Mouse (Mus musculus) CH12.LX (cell line): ENCODE measurements around the gene Phtf2. TPM values are rescaled to one million over a fixed set of nuclear protein-coding genes. Genes with fewer than 3 reads are reported as not detected.

ENCODE experiments used
- DNase-seq: peaks from one replicate; pipeline ENCODE4 v3.0.0-alpha.2; 2013; ENCODE audit errors: extremely low read depth
- H3K27ac ChIP-seq: 2 replicates; pipeline ENCODE4 v1.5.1; 2012; ENCODE audit warnings: low read depth, mild to moderate bottlenecking, control low read depth, moderate library complexity; ENCODE audit not compliant: insufficient read depth
- H3K27me3 ChIP-seq: replicated peaks from 2 replicates; pipeline ENCODE3; 2012; ENCODE audit warnings: inconsistent platforms
- H3K36me3 ChIP-seq, 2 experiments: replicated peaks in 1 of 2; 2 replicates each; pipeline versions ENCODE3 to v1.6.1; 2012; ENCODE audit warnings: inconsistent platforms in 1 of 2, low read length in 1 of 2, mild to moderate bottlenecking in 1 of 2, mixed read lengths in 1 of 2, moderate library complexity in 1 of 2; ENCODE audit not compliant: control insufficient read depth in 1 of 2, insufficient read depth in 1 of 2
- H3K4me1 ChIP-seq, 2 experiments: 2 replicates each; pipeline ENCODE4 v1.6.1; 2012; ENCODE audit warnings: inconsistent platforms in 1 of 2, moderate library complexity in 1 of 2; ENCODE audit not compliant: insufficient read depth in 2 of 2, control insufficient read depth in 1 of 2
- H3K4me2 ChIP-seq: 2 replicates; pipeline ENCODE4 v1.6.1; 2012; ENCODE audit warnings: low read depth, mild to moderate bottlenecking, control low read depth; ENCODE audit not compliant: poor library complexity, insufficient read depth, severe bottlenecking
- H3K4me3 ChIP-seq, 3 experiments: fragments of 150-350 bp in 1 of 3; sonication (generic) in 1 of 3; replicated peaks in 1 of 3; 2 replicates each; pipeline versions ENCODE3 to v1.5.1; 2011 to 2012; ENCODE audit warnings: low read depth in 2 of 3, low read length in 2 of 3, mild to moderate bottlenecking in 2 of 3, moderate library complexity in 2 of 3, control low read depth in 1 of 3, improper control_type of control experiment in 1 of 3, inconsistent platforms in 1 of 3, mixed read lengths in 1 of 3; ENCODE audit not compliant: poor library complexity in 1 of 3
- H3K79me2 ChIP-seq: replicated peaks from 2 replicates; pipeline ENCODE4 v1.6.1; 2012; ENCODE audit warnings: mild to moderate bottlenecking, moderate library complexity; ENCODE audit not compliant: control insufficient read depth, poor library complexity, insufficient read depth, severe bottlenecking; ENCODE audit errors: extremely low read depth
- H3K9ac ChIP-seq: 2 replicates; pipeline ENCODE4 v1.6.1; 2012; ENCODE audit warnings: low read depth, mild to moderate bottlenecking, control low read depth, moderate library complexity; ENCODE audit not compliant: insufficient read depth
- H3K9me3 ChIP-seq: replicated peaks from 2 replicates; pipeline ENCODE3; 2012; ENCODE audit warnings: low read length, inconsistent platforms, mixed read lengths
- CHD1 ChIP-seq: IDR thresholded peaks from 2 replicates; pipeline ENCODE4 v1.6.1; 2012; ENCODE audit warnings: low read depth, low read length, improper control_type of control experiment, inconsistent platforms
- CHD2 ChIP-seq: IDR thresholded peaks from 2 replicates; pipeline ENCODE4 v1.6.1; 2011; ENCODE audit warnings: low read length, improper control_type of control experiment
- ELF1 ChIP-seq: IDR thresholded peaks from 2 replicates; pipeline ENCODE4 v1.6.1; 2014; ENCODE audit warnings: low read depth, mild to moderate bottlenecking, inconsistent platforms, low read length, improper control_type of control experiment
- EP300 ChIP-seq: IDR thresholded peaks from 2 replicates; pipeline ENCODE4 v1.6.1; 2011; ENCODE audit warnings: low read length, improper control_type of control experiment
- ETS1 ChIP-seq: conservative IDR thresholded peaks from 2 replicates; pipeline ENCODE4 v1.6.1; 2012; ENCODE audit warnings: low read depth, mild to moderate bottlenecking, inconsistent platforms, low read length, improper control_type of control experiment, moderate library complexity
- HCFC1 ChIP-seq: IDR thresholded peaks from 2 replicates; pipeline ENCODE4 v1.6.1; 2012; ENCODE audit warnings: low read depth, mild to moderate bottlenecking, inconsistent platforms, low read length, improper control_type of control experiment
- JUN ChIP-seq: IDR thresholded peaks from 2 replicates; pipeline ENCODE4 v1.6.1; 2011; ENCODE audit warnings: low read depth, mild to moderate bottlenecking, low read length, improper control_type of control experiment, moderate library complexity; ENCODE audit not compliant: insufficient read depth
- JUND ChIP-seq: conservative IDR thresholded peaks from 2 replicates; pipeline ENCODE4 v1.6.1; 2011; ENCODE audit warnings: low read depth, low read length, improper control_type of control experiment
- KAT2A ChIP-seq: IDR thresholded peaks from 2 replicates; pipeline ENCODE4 v1.6.1; 2012; ENCODE audit warnings: low read length, improper control_type of control experiment, inconsistent platforms; ENCODE audit not compliant: insufficient replicate concordance
- MAFK ChIP-seq: IDR thresholded peaks from 2 replicates; pipeline ENCODE4 v1.6.1; 2011; ENCODE audit warnings: low read length, improper control_type of control experiment; ENCODE audit not compliant: insufficient replicate concordance
- MAX ChIP-seq: IDR thresholded peaks from 2 replicates; pipeline ENCODE4 v1.6.1; 2011; ENCODE audit warnings: low read length, improper control_type of control experiment
- MAZ ChIP-seq: IDR thresholded peaks from 2 replicates; pipeline ENCODE4 v1.6.1; 2012; ENCODE audit warnings: low read depth, mild to moderate bottlenecking, inconsistent platforms, low read length, improper control_type of control experiment, moderate library complexity
- MYC ChIP-seq: IDR thresholded peaks from 2 replicates; pipeline ENCODE4 v1.6.1; 2011; ENCODE audit warnings: low read depth, mild to moderate bottlenecking, improper control_type of control experiment, low read length
- NELFE ChIP-seq: IDR thresholded peaks from 2 replicates; pipeline ENCODE4 v1.6.1; 2011; ENCODE audit warnings: low read depth, low read length, improper control_type of control experiment
- NRF1 ChIP-seq: IDR thresholded peaks from 2 replicates; pipeline ENCODE4 v1.6.1; 2014; ENCODE audit warnings: low read depth, mild to moderate bottlenecking, inconsistent platforms, low read length, improper control_type of control experiment, moderate library complexity
- PAX5 ChIP-seq: IDR thresholded peaks from 2 replicates; pipeline ENCODE4 v1.6.1; 2012; ENCODE audit warnings: low read length, inconsistent platforms, mixed read lengths
- RAD21 ChIP-seq: IDR thresholded peaks from 2 replicates; pipeline ENCODE4 v1.6.1; 2011; ENCODE audit warnings: low read depth, mild to moderate bottlenecking, low read length, improper control_type of control experiment, moderate library complexity
- UBTF ChIP-seq: IDR thresholded peaks from 2 replicates; pipeline ENCODE4 v1.6.1; 2012; ENCODE audit warnings: low read depth, mild to moderate bottlenecking, inconsistent platforms, low read length, improper control_type of control experiment, moderate library complexity
- USF2 ChIP-seq: conservative IDR thresholded peaks from 2 replicates; pipeline ENCODE4 v1.6.1; 2011; ENCODE audit warnings: low read depth, low read length, improper control_type of control experiment
- ZC3H11A ChIP-seq: IDR thresholded peaks from 2 replicates; pipeline ENCODE4 v1.6.1; 2012; ENCODE audit warnings: low read depth, mild to moderate bottlenecking, inconsistent platforms, low read length, improper control_type of control experiment
- ZNF384 ChIP-seq: IDR thresholded peaks from 2 replicates; pipeline ENCODE4 v1.6.1; 2012; ENCODE audit warnings: low read depth, low read length, improper control_type of control experiment, inconsistent platforms
- dilution Hi-C: fragments of 300-500 bp; cut with MboI; formaldehyde crosslinking; loops from 2 replicates; pipeline ENCODE4 v1.14.3; 2020; ENCODE audit warnings: low sequenced_read_pairs; ENCODE audit not compliant: extremely low pct_unique_long_range_greater_than_20kb, extremely low pct_ligation_motif_present
- in situ Hi-C: fragments of 300-500 bp; cut with MboI; formaldehyde crosslinking; loops from 3 replicates; pipeline ENCODE4 v1.14.3; 2019; ENCODE audit warnings: low sequenced_read_pairs, low pct_ligation_motif_present, low pct_unique_long_range_greater_than_20kb, mixed read lengths
- polyA plus RNA-seq: library from polyadenylated mRNA; unstranded; fragments of >175 nt; gene quantifications from 2 replicates; pipeline ENCODE4 v1.2.1, GENCODE M21; 2012; ENCODE audit warnings: low read depth; ENCODE audit not compliant: insufficient read length
- total RNA-seq, 2 experiments: library from RNA; depleted of rRNA; stranded (reverse); fragments of 300-350 nt in 1 of 2; fragments of >200 nt in 1 of 2; gene quantifications; 2 replicates each; pipeline ENCODE4 v1.2.3; 2012 to 2014

Phtf2 gene
- total and polyA plus RNA-seq, 3 experiments = 18.5 to 30.4 (median 28.1) TPM

DNA sequence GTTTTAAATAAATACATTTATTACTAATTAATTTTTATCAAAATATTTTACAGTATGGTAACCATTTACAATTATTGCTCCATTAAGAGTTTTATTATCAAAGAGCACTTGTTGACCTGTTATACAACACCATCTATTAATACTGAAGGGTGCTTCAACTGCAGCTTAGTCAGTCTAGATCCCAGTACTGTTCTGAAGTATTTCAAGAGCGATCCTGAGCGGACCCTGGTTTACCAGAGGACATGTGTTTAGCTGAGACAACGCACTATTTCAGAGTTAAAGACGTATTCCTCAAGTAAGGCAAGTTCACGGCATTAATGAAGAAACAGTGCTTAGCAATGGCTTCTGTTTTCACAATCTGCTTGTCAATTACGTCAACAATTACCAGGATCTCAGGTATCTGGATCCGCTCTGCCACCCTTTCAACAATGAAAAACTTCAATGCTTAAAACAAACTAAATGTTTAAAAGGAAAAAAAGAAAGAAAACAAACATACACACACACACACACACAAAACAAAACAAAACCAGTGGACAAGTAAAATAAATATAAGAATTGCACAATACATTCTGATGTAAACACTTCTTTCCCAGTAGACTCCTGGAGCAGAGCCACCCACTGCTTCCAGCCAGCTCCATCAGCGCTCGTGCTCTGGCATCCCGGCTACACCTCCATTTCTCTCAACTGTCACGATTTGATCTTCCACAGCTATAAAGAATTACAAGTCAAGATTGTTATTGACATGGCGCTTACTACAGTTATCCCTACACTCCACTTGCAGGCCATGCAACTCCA, 121.4 kb downstream of the Phtf2 start:
- no peak for TF ChIP-seq UBTF
- no peak for TF ChIP-seq MAFK
- no peak for TF ChIP-seq PAX5
- TF ChIP-seq NRF1 = no peak
- TF ChIP-seq EP300 = no peak
- TF ChIP-seq KAT2A = no peak
- no peak for TF ChIP-seq MAX
- TF ChIP-seq, all 38 proteins: peak for 0
- H3K36me3 ChIP-seq = peaks cover 17 to 64% of the 10 kb centered on the region in 2 experiments

DNA sequence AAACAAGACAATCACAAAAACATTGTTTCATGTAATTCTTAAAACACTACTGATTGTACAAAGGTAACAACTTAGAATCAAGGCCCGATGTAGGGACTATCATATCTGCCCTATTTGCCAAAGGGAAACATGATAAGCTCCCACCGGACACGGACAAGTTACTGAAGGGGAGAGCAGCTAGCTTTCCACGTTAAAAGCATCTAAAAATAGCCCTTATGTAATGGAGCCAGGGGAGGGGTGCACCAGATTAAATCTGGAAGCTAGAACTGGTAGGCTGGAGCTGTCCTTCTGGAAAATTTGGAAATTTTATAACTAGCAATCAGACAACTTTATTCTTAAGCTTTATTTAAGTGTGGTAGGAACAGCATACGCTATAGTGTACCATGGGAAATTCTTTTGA, 122.2 kb downstream of the Phtf2 start:
- in situ Hi-C loops (no loop called here), dilution Hi-C loops (no loop called here)
- Histone ChIP-seq H3K27me3 (no peaks in the 10 kb centered on the region), H3K4me3 (no peak overlapping the region), H3K27ac (no peak overlapping the region), H3K4me1 (no peaks in the 10 kb centered on the region), H3K9ac (no peak overlapping the region), H3K9me3 (no peaks in the 10 kb centered on the region), H3K79me2 (no peaks in the 10 kb centered on the region), H3K4me2 (no peak overlapping the region), H3K36me3 (peaks cover 14 to 59% of the 10 kb centered on the region in 2 experiments)
- no peak for DNase-seq
- no peak for TF ChIP-seq CHD2
- TF ChIP-seq MAFK = no peak
- no peak for TF ChIP-seq UBTF
- no peak for TF ChIP-seq JUN
- TF ChIP-seq USF2 = no peak
- no peak for TF ChIP-seq ZC3H11A
- TF ChIP-seq MAZ = no peak
- TF ChIP-seq RAD21 = no peak
- TF ChIP-seq ETS1 = no peak
- TF ChIP-seq JUND = no peak
- TF ChIP-seq CHD1 = no peak
- no peak for TF ChIP-seq ZNF384
- no peak for TF ChIP-seq HCFC1
- TF ChIP-seq MYC = no peak
- no peak for TF ChIP-seq PAX5
- TF ChIP-seq ELF1 = no peak
- TF ChIP-seq NELFE = no peak

More for the DNA sequence above, 121.4 kb downstream of the Phtf2 start:
- DNase-seq = no peak
- Histone ChIP-seq H3K27ac (no peak overlapping the region), H3K9ac (no peak overlapping the region), H3K4me3 (no peak overlapping the region), H3K9me3 (no peaks in the 10 kb centered on the region), H3K4me1 (no peaks in the 10 kb centered on the region), H3K4me2 (no peak overlapping the region), H3K27me3 (no peaks in the 10 kb centered on the region), H3K79me2 (no peaks in the 10 kb centered on the region)
- dilution Hi-C loops = no loop called here
- in situ Hi-C loops = no loop called here
